Mouse (Mus musculus): ENCODE data around the gene Nptxr. TPM values are rescaled to one million over a fixed set of nuclear protein-coding genes. Genes with fewer than 3 reads are reported as not detected.

The Nptxr gene
- polyA plus RNA-seq, 1 experiment from 2014 or later: 1.2 TPM

GRCm38 (mm10) chr15:79790111-79790510 lies 14.5 kb downstream of the Nptxr start:
- TF ChIP-seq CTCF (IDR thresholded peaks at IDR 0.05) (no peak), EP300 (IDR thresholded peaks at IDR 0.05) (no peak)
- H3K9me3 ChIP-seq (ENCODE audit: low read length): no peaks in the 10 kb centered on the region
- 44% methylated on average over 8 of the region's 8 CpGs for WGBS
- no peaks in the 10 kb centered on the region for H3K4me1 ChIP-seq (ENCODE audit: insufficient read depth, low read depth, low read length)
- no peak overlapping the region for H3K27ac ChIP-seq (ENCODE audit: low read length)
- no peak for ATAC-seq
- no peaks in the 10 kb centered on the region for H3K27me3 ChIP-seq (replicated peaks; ENCODE audit: insufficient read depth, low read length)
- no peaks in the 10 kb centered on the region for H3K36me3 ChIP-seq (ENCODE audit: insufficient read depth, low read length)
- no peak overlapping the region for H3K4me3 ChIP-seq (ENCODE audit: low read depth, low read length)
- no peak for DNase-seq (ENCODE audit: low spot score)
- no peak overlapping the region for H3K4me2 ChIP-seq (replicated peaks; ENCODE audit: low read depth, low read length)
- H3K9ac ChIP-seq (replicated peaks; ENCODE audit: low read depth): no peak overlapping the region

- 35% methylated on average over 8 of the region's 8 CpGs for WGBS
- H3K4me1 ChIP-seq (ENCODE audit: insufficient read depth, low read depth, low read length): no peaks in the 10 kb centered on the region
- no peaks in the 10 kb centered on the region for H3K36me3 ChIP-seq (ENCODE audit: insufficient read depth, low read length)
- H3K27me3 ChIP-seq (replicated peaks; ENCODE audit: insufficient read depth, low read length): no peaks in the 10 kb centered on the region
- H3K4me3 ChIP-seq (ENCODE audit: low read depth, low read length): no peak overlapping the region
- TF ChIP-seq CTCF (IDR thresholded peaks at IDR 0.05) (no peak), EP300 (IDR thresholded peaks at IDR 0.05) (no peak)
- no peak for DNase-seq (ENCODE audit: low spot score)
- H3K27ac ChIP-seq (ENCODE audit: low read length): no peak overlapping the region
- H3K9ac ChIP-seq (replicated peaks; ENCODE audit: low read depth): no peak overlapping the region
- H3K4me2 ChIP-seq (replicated peaks; ENCODE audit: low read depth, low read length): no peak overlapping the region
- H3K9me3 ChIP-seq (ENCODE audit: low read length): no peaks in the 10 kb centered on the region
- no peak for ATAC-seq
Observed at GRCm38 (mm10) chr15:79787815-79788214, 16.8 kb downstream of the Nptxr start.

- ATAC-seq: no peak
- TF ChIP-seq CTCF (IDR thresholded peaks at IDR 0.05) (no peak), EP300 (IDR thresholded peaks at IDR 0.05) (no peak)
- Histone ChIP-seq H3K4me1 (ENCODE audit: insufficient read depth, low read depth, low read length) (no peaks in the 10 kb centered on the region), H3K9ac (replicated peaks; ENCODE audit: low read depth) (no peak overlapping the region), H3K27ac (ENCODE audit: low read length) (no peak overlapping the region), H3K36me3 (ENCODE audit: insufficient read depth, low read length) (no peaks in the 10 kb centered on the region), H3K27me3 (replicated peaks; ENCODE audit: insufficient read depth, low read length) (no peaks in the 10 kb centered on the region), H3K4me2 (replicated peaks; ENCODE audit: low read depth, low read length) (no peak overlapping the region), H3K9me3 (ENCODE audit: low read length) (no peaks in the 10 kb centered on the region), H3K4me3 (ENCODE audit: low read depth, low read length) (no peak overlapping the region)
- no peak for DNase-seq (ENCODE audit: low spot score)
- WGBS: 23% methylated on average over 1 of the region's 1 CpGs
Observed at GRCm38 (mm10) chr15:79785056-79785455, 19.5 kb downstream of the Nptxr start.

- Histone ChIP-seq H3K4me3 (ENCODE audit: low read depth, low read length) (no peak within 1 kb of the TSS), H3K27me3 (replicated peaks; ENCODE audit: insufficient read depth, low read length) (no peaks in the 10 kb centered on the region), H3K27ac (ENCODE audit: low read length) (no peak within 1 kb of the TSS), H3K9me3 (ENCODE audit: low read length) (no peaks in the 10 kb centered on the region), H3K9ac (replicated peaks; ENCODE audit: low read depth) (no peak within 1 kb of the TSS), H3K4me1 (ENCODE audit: insufficient read depth, low read depth, low read length) (peaks cover 7% of the 10 kb centered on the region; the same call in 1 of the 2 replicates), H3K36me3 (ENCODE audit: insufficient read depth, low read length) (no peaks in the 10 kb centered on the region), H3K4me2 (replicated peaks; ENCODE audit: low read depth, low read length) (no peak within 1 kb of the TSS)
- TF ChIP-seq EP300 (IDR thresholded peaks at IDR 0.05) (no peak), CTCF (IDR thresholded peaks at IDR 0.05) (no peak)
- ATAC-seq: no peak
- no peak for DNase-seq (ENCODE audit: low spot score)
Observed at GRCm38 (mm10) chr15:79777749-79778148, 26.8 kb downstream of the Nptxr start, which contains the start of gene Dnal4. Dnal4 (minus strand) TSS chr15:79777849.

- H3K4me2 ChIP-seq (replicated peaks; ENCODE audit: low read depth, low read length): no peak overlapping the region
- ATAC-seq (no peak), DNase-seq (ENCODE audit: low spot score) (no peak)
- H3K4me3 ChIP-seq (ENCODE audit: low read depth, low read length): no peak overlapping the region
- WGBS: 51% methylated on average over 7 of the region's 7 CpGs
- no peaks in the 10 kb centered on the region for H3K36me3 ChIP-seq (ENCODE audit: insufficient read depth, low read length)
- H3K4me1 ChIP-seq (ENCODE audit: insufficient read depth, low read depth, low read length): peaks cover 7% of the 10 kb centered on the region; the same call in 1 of the 2 replicates
- TF ChIP-seq EP300 (IDR thresholded peaks at IDR 0.05) (no peak), CTCF (IDR thresholded peaks at IDR 0.05) (no peak)
- H3K9ac ChIP-seq (replicated peaks; ENCODE audit: low read depth): no peak overlapping the region
- no peak overlapping the region for H3K27ac ChIP-seq (ENCODE audit: low read length)
- H3K9me3 ChIP-seq (ENCODE audit: low read length): no peaks in the 10 kb centered on the region
- H3K27me3 ChIP-seq (replicated peaks; ENCODE audit: insufficient read depth, low read length): no peaks in the 10 kb centered on the region
Observed at GRCm38 (mm10) chr15:79775662-79776061, 28.9 kb downstream of the Nptxr start.

- Histone ChIP-seq H3K27me3 (replicated peaks; ENCODE audit: insufficient read depth, low read length) (no peaks in the 10 kb centered on the region), H3K4me3 (ENCODE audit: low read depth, low read length) (peak overlapping the region; percentile 90), H3K4me2 (replicated peaks; ENCODE audit: low read depth, low read length) (peak overlapping the region; percentile 71), H3K36me3 (ENCODE audit: insufficient read depth, low read length) (no peaks in the 10 kb centered on the region), H3K9ac (replicated peaks; ENCODE audit: low read depth) (peak overlapping the region; percentile 76), H3K9me3 (ENCODE audit: low read length) (no peaks in the 10 kb centered on the region), H3K27ac (ENCODE audit: low read length) (peak overlapping the region; percentile 76), H3K4me1 (ENCODE audit: insufficient read depth, low read depth, low read length) (peaks cover 7% of the 10 kb centered on the region; the same call in 1 of the 2 replicates)
- DNase-seq (ENCODE audit: low spot score) (peak; percentile 99), ATAC-seq (peak; percentile 99)
- TF ChIP-seq CTCF (IDR thresholded peaks at IDR 0.05) (no peak), EP300 (IDR thresholded peaks at IDR 0.05) (no peak)
- whole genome bisulfite sequencing: under 1% methylated on average over 49 of the region's 50 CpGs
Observed at GRCm38 (mm10) chr15:79774117-79775027, 30.2 kb downstream of the Nptxr start.

Data from lung, postnatal 0 days (tissue).